Mouse (Mus musculus) heart, postnatal 0 days (tissue): Measurements from ENCODE around the gene Zfp511.

Source experiments
- CTCF ChIP-seq: IDR thresholded peaks from 2 replicates; pipeline ENCODE4 v1.5.1; 2016; ENCODE audit warnings: antibody characterized with exemption, control low read depth, low read depth
- EP300 ChIP-seq: IDR thresholded peaks from 2 replicates; pipeline ENCODE4 v1.6.1; 2016; ENCODE audit warnings: antibody characterized with exemption, low read depth

DNA sequence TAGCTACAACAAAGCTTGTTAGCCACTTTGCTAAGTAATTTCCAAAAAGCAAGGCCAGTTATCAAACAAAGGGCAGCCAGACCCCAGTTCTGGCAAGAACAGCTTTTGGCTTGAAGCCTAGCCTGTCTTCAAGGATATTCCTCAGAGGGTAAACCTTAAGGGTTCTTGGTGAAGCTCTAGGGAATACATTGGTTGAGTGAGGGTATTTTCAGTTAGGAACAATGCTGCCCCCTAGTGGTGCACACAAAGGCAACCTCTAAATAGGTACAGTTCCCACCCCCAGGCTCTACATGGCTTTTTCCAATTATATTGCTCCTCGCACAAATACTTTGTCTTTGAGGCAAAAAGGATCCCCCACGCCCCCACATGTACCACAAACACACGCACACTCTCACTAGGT is 41.5 kb upstream of the Zfp511 start:
- peak; percentile 76 for TF ChIP-seq CTCF
- TF ChIP-seq EP300 = no peak
